Mouse (Mus musculus) G1E (cell line): ENCODE results near the gene Mesp2. TPM values are rescaled to one million over a fixed set of nuclear protein-coding genes. Genes with fewer than 3 reads are reported as not detected.

Experiments used
- ATAC-seq: 2 replicates; pipeline ENCODE4 v1.8.0; 2016; ENCODE audit warnings: mild to moderate bottlenecking; ENCODE audit not compliant: insufficient number of reproducible peaks, poor library complexity, low FRiP score, severe bottlenecking; ENCODE audit errors: extremely low read depth
- DNase-seq: peaks from one replicate; pipeline ENCODE4 v3.0.0; 2012; ENCODE audit warnings: low spot score
- H3K27me3 ChIP-seq: 2 replicates; pipeline ENCODE4 v1.6.1; 2012; ENCODE audit warnings: mild to moderate bottlenecking, low read length, inconsistent platforms; ENCODE audit not compliant: insufficient read depth
- H3K36me3 ChIP-seq: replicated peaks from 2 replicates; pipeline ENCODE3; 2012; ENCODE audit warnings: mild to moderate bottlenecking, inconsistent platforms
- H3K4me1 ChIP-seq: 2 replicates; pipeline ENCODE4 v1.6.1; 2012; ENCODE audit warnings: low read depth, low read length, inconsistent platforms, mixed read lengths; ENCODE audit not compliant: insufficient read depth
- H3K4me3 ChIP-seq: 2 replicates; pipeline ENCODE4 v1.5.1; 2012; ENCODE audit warnings: low read depth, mild to moderate bottlenecking, inconsistent platforms, low read length, moderate library complexity, mixed read lengths
- H3K9me3 ChIP-seq: replicated peaks from 2 replicates; pipeline ENCODE4 v1.6.1; 2012; ENCODE audit warnings: inconsistent platforms
- CTCF ChIP-seq: IDR thresholded peaks from 2 replicates; pipeline ENCODE4 v1.5.1; 2012; ENCODE audit warnings: low read depth, low read length, inconsistent platforms, mixed read lengths
- GATA1 ChIP-seq: IDR thresholded peaks from 2 replicates; pipeline ENCODE4 v1.6.1; 2012; ENCODE audit warnings: borderline replicate concordance, low read length, inconsistent platforms, mixed read lengths
- GATA2 ChIP-seq: IDR thresholded peaks from 2 replicates; pipeline ENCODE4 v1.6.1; 2012; ENCODE audit warnings: low read depth, low read length, inconsistent platforms, borderline replicate concordance
- POLR2AphosphoS5 ChIP-seq: IDR thresholded peaks from 2 replicates; pipeline ENCODE4 v1.6.1; 2012; ENCODE audit warnings: low read depth, low read length, inconsistent platforms; ENCODE audit not compliant: insufficient replicate concordance
- TAL1 ChIP-seq: conservative IDR thresholded peaks from 2 replicates; pipeline ENCODE4 v1.6.1; 2012; ENCODE audit warnings: low read depth, low read length, inconsistent platforms, mixed read lengths
- polyA plus RNA-seq: library from polyadenylated mRNA; stranded (reverse); fragments of >175 nt; gene quantifications from 2 replicates; pipeline ENCODE4 v1.2.3, GENCODE M21; 2012
- total RNA-seq, 2 experiments: library from RNA; stranded (forward) in 1 of 2; stranded (reverse) in 1 of 2; fragments of 200-1000 nt in 1 of 2; fragments of >200 nt in 1 of 2; fragmentation: Nextera tagmentation in 1 of 2; gene quantifications; 2 replicates each; pipeline ENCODE4 v1.2.3; 2014 to 2017

Gene Mesp2
- total and polyA plus RNA-seq, 3 experiments, result not detected

DNA sequence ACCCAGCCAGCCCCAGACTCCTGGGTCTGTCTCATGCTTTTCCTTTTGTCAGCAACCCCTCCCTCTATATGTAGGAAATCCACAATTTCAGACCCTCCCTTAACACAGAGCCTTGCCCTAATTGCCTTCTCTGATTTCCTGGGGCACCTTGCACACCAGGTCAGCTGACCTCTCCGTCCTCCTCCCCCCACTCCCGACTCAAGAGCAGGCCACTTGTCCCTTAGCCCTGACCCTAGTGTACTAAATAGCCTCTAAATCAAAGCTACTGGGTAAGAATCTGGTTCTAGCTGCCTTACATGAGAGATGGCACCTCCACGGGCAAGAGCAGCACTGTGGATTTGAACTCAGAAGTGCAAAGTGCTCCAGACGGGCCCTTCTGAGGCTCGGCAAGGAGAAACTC, 8.5 kb upstream of the Mesp2 start:
- Histone ChIP-seq H3K27me3 (peaks cover 33% of the 10 kb centered on the region; the same call in 1 of the 2 replicates), H3K36me3 (no peaks in the 10 kb centered on the region), H3K9me3 (no peaks in the 10 kb centered on the region), H3K4me3 (no peak overlapping the region), H3K4me1 (no peaks in the 10 kb centered on the region)
- ATAC-seq, result no peak
- TF ChIP-seq TAL1 (no peak), POLR2AphosphoS5 (no peak), GATA2 (no peak), GATA1 (no peak), CTCF (no peak)
- no peak for DNase-seq

DNA sequence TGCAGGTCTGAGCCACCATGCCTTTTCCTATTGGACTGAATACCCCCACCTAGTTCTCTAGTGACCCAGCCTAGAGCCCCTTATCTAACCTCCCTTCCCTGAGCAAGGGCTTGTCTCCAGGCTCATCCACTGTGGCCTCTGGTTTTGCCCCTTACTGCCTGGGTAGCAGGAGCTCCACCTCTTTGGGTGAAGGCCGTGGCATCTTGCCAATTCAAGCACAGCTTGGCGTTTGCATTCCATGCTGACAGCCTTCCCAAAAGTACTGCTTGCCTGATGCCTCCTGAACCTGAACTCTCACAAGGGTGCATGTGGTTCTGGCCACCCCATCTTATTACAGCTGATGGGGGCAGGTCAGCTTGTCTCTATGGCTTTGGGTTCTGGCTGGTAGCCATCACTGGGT, 6.6 kb upstream of the Mesp2 start:
- Histone ChIP-seq H3K4me1 (no peaks in the 10 kb centered on the region), H3K36me3 (no peaks in the 10 kb centered on the region), H3K9me3 (no peaks in the 10 kb centered on the region), H3K4me3 (no peak overlapping the region), H3K27me3 (peaks cover 30% of the 10 kb centered on the region; the same call in 1 of the 2 replicates)
- ATAC-seq (no peak), DNase-seq (no peak)
- no peak for TF ChIP-seq GATA1
- no peak for TF ChIP-seq POLR2AphosphoS5
- TF ChIP-seq GATA2, result no peak
- TF ChIP-seq TAL1, result no peak

DNA sequence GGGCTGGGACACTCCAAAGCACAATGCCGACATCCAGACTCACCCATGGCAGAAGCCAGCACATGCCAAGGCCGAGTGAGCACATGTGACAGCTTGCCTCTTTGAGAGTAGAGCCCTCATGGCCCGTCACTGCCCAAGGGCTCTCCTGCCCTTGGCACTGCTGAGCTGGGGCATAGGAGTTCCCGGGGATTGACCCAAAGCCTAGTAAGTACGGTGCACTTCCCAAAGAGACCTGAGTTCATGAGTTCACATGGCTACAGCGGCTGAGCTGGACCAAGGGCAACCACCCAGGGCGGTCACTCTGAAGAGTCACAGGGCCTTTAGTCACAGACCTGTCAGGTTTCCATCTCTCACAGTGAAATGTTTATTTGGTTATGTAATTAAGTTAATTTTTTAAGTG, 2.0 kb upstream of the Mesp2 start:
- Histone ChIP-seq H3K27me3 (peaks cover 16% of the 10 kb centered on the region; the same call in 1 of the 2 replicates), H3K9me3 (no peaks in the 10 kb centered on the region), H3K4me1 (no peaks in the 10 kb centered on the region), H3K4me3 (no peak overlapping the region), H3K36me3 (no peaks in the 10 kb centered on the region)
- no peak for TF ChIP-seq CTCF
- TF ChIP-seq POLR2AphosphoS5, result no peak
- no peak for TF ChIP-seq GATA2
- DNase-seq, result no peak
- ATAC-seq, result no peak

DNA sequence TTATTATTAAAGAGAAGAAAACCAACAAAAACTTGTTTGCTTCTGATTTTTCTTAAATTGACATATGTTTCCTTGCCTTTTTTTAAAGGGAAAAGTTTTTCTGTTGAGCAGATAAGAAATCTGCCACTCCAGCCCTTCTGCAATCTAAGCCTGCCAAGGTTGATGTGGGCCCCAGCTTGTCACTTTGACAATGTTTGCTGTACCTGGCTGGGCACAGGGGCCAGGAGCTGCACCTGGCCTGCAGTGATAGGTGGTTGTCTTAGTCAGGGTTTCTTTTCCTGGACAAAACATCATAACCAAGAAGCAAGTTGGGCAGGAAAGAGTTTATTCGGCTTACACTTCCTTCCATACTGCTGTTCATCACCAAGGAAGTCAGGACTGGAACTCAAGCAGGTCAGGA, 2.9 kb downstream of the Mesp2 start:
- H3K36me3 ChIP-seq, result no peaks in the 10 kb centered on the region
- no peak for ATAC-seq
- peaks cover 16% of the 10 kb centered on the region for H3K27me3 ChIP-seq
- no peak for TF ChIP-seq GATA2
- TF ChIP-seq TAL1, result no peak
- no peak for TF ChIP-seq CTCF
- no peak for TF ChIP-seq GATA1
- no peak for TF ChIP-seq POLR2AphosphoS5
- no peaks in the 10 kb centered on the region for H3K9me3 ChIP-seq
- no peaks in the 10 kb centered on the region for H3K4me1 ChIP-seq
- no peak for DNase-seq
- no peak overlapping the region for H3K4me3 ChIP-seq

DNA sequence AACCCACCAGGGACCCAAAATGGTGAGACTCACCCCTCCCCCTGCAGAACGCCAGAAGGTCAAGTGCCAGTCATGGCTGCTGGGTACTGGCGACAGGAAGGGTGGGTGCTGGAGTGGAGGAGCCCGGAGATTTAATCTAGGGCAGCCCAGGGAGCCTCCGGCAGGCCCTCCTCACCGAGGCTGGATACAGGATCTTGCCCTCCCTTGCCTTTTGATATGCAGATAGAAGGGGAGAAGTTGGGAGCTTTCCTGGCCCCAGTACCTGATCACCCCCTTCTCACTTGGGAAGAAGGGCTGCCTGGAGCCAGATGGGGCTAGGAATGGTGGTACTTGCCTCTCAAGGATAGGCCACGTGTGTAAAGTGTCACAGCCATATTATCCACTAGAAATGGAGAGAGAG, 7.8 kb downstream of the Mesp2 start:
- Histone ChIP-seq H3K4me3 (no peak overlapping the region), H3K4me1 (no peaks in the 10 kb centered on the region), H3K9me3 (no peaks in the 10 kb centered on the region), H3K27me3 (peaks cover 20% of the 10 kb centered on the region), H3K36me3 (no peaks in the 10 kb centered on the region)
- no peak for TF ChIP-seq CTCF
- DNase-seq, result no peak
- no peak for ATAC-seq

DNA sequence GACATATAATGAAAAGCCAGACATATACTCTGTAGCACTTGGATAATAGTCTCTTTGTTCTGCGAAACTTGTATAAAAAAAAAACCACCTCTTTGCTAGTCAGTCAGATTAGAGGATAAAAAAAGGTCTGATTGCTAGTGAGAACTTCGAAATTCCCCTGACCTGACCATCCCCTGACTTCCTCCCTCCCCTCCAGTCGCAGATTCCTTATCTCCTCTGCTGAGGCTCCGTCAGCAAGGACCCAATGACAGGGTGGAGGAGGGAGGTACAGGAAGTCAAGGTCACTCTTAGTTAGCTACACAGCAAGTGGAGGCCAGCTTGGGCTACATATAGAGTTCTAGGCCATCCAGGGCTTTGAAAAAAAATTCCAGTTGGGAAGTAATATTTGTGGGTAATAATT, 9.0 kb downstream of the Mesp2 start:
- ATAC-seq (no peak), DNase-seq (no peak)
- no peaks in the 10 kb centered on the region for H3K36me3 ChIP-seq
- H3K27me3 ChIP-seq, result peaks cover 18% of the 10 kb centered on the region
- no peak overlapping the region for H3K4me3 ChIP-seq
- no peaks in the 10 kb centered on the region for H3K4me1 ChIP-seq
- no peaks in the 10 kb centered on the region for H3K9me3 ChIP-seq
- TF ChIP-seq GATA2, result no peak
- TF ChIP-seq POLR2AphosphoS5, result no peak
- TF ChIP-seq TAL1, result no peak
- no peak for TF ChIP-seq CTCF
- no peak for TF ChIP-seq GATA1

DNA sequence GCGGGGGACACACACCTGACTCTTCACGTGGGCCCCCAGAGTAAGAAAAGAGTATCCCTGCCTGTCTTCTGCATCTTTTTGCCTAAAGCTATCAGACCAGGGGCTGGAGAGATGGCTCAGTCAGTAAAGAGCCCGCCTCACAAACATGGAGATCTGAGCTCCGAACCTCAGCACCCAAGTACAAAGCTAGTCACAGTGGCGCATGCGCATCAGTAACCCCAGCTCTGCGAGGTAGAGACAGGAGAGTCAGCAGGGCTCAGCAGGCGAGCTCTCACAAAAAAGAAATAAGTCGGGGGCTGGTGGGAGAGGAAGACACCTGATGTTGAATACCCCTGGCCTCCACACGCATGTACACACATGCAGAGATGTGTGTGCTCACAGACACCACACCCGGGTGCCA, 9.5 kb downstream of the Mesp2 start:
- Histone ChIP-seq H3K4me3 (no peak overlapping the region), H3K9me3 (no peaks in the 10 kb centered on the region), H3K4me1 (no peaks in the 10 kb centered on the region), H3K27me3 (peaks cover 18% of the 10 kb centered on the region), H3K36me3 (no peaks in the 10 kb centered on the region)
- TF ChIP-seq GATA2 (no peak), TAL1 (no peak), GATA1 (no peak), CTCF (no peak), POLR2AphosphoS5 (no peak)
- no peak for DNase-seq
- no peak for ATAC-seq
